ENCODE assay signal across 15 mouse cellular contexts in genomic region chr9:11559384-11559783, GRCm38 (mm10).
"Had no signal": no experiment of that assay in that cellular context is flagged by ENCODE, and none has a peak within 500 bp of the region (broad histone marks: within the 10 kb centered on the region; RNA-seq: fewer than 3 reads in every experiment).

No protein-coding gene starts in this region.

- H3K27ac ChIP-seq: kidney, embryonic 15.5 days; left cerebral cortex, adult 2 months; limb, embryonic 10.5 days; liver, embryonic 15.5 days; midbrain, embryonic 13.5 days; neural tube, embryonic 15.5 days had no signal

- H3K4me2 ChIP-seq: kidney, embryonic 15.5 days; liver, embryonic 11.5 days; liver, embryonic 15.5 days; midbrain, embryonic 13.5 days; neural tube, embryonic 15.5 days had no signal

- H3K4me3 ChIP-seq: kidney, embryonic 15.5 days; left cerebral cortex, adult 2 months; limb, embryonic 10.5 days; liver, embryonic 15.5 days; midbrain, embryonic 13.5 days; neural tube, embryonic 15.5 days had no signal

- H3K9ac ChIP-seq: kidney, embryonic 15.5 days; liver, embryonic 15.5 days; midbrain, embryonic 13.5 days; neural tube, embryonic 15.5 days had no signal

- H3K4me1 ChIP-seq: kidney, embryonic 15.5 days; limb, embryonic 10.5 days; liver, embryonic 15.5 days; midbrain, embryonic 13.5 days; neural tube, embryonic 15.5 days had no signal

- ATAC-seq: lung, postnatal 0 days; midbrain, embryonic 13.5 days had no signal

- H3K9me3 ChIP-seq: kidney, embryonic 15.5 days; limb, embryonic 10.5 days; liver, embryonic 15.5 days; midbrain, embryonic 13.5 days; neural tube, embryonic 15.5 days had no signal

- H3K36me3 ChIP-seq: kidney, embryonic 15.5 days; limb, embryonic 10.5 days; liver, embryonic 15.5 days; midbrain, embryonic 13.5 days; neural tube, embryonic 15.5 days had no signal

- DNase-seq: kidney, postnatal 25 days; lung, adult 2 months; lung, postnatal 36 days; right cerebral cortex, adult 18-20 months; right cerebral cortex, postnatal 25 days; thymus, adult 18-20 months; thymus, postnatal 25 days had no signal

- H3K27me3 ChIP-seq: kidney, embryonic 15.5 days; liver, embryonic 15.5 days; midbrain, embryonic 13.5 days; neural tube, embryonic 15.5 days had no signal
